Mouse (Mus musculus): Measurements from ENCODE around the gene Mpzl3. TPM values are rescaled to one million over a fixed set of nuclear protein-coding genes. Genes with fewer than 3 reads are reported as not detected.

Mpzl3 gene
- total and polyA plus RNA-seq, 3 experiments, result 3.1 to 5.3 (median 5.2) TPM

GRCm38 (mm10) chr9:45064421-45064820 lies 9.4 kb downstream of the Mpzl3 start:
- Histone ChIP-seq H3K27me3 (replicated peaks) (no peaks in the 10 kb centered on the region), H3K9me3 (replicated peaks; ENCODE audit: low read length) (no peaks in the 10 kb centered on the region), H3K4me2 (ENCODE audit: insufficient read depth, low read depth, poor library complexity, severe bottlenecking) (no peak overlapping the region), H3K27ac (ENCODE audit: insufficient read depth, low read depth) (no peak overlapping the region), H3K79me2 (replicated peaks; ENCODE audit: control insufficient read depth, extremely low read depth, insufficient read depth, poor library complexity, severe bottlenecking) (no peaks in the 10 kb centered on the region), H3K4me3 (replicated peaks in 1 of 3; ENCODE audit: low read depth in 2 of 3, low read length in 2 of 3, poor library complexity in 1 of 3) (no peak overlapping the region), H3K9ac (ENCODE audit: insufficient read depth, low read depth) (no peak overlapping the region), H3K4me1 (ENCODE audit: control insufficient read depth in 1 of 2, insufficient read depth in 2 of 2) (0 out of 4 replicates have a peak, but pooled peaks cover 0 to 2% of the 10 kb centered on the region in 2 experiments), H3K36me3 (replicated peaks in 1 of 2; ENCODE audit: control insufficient read depth in 1 of 2, insufficient read depth in 1 of 2, low read length in 1 of 2) (peaks cover 0 to 11% of the 10 kb centered on the region in 2 experiments)
- dilution Hi-C loops (cut with MboI; ENCODE audit: extremely low pct_ligation_motif_present, extremely low pct_unique_long_range_greater_than_20kb, low sequenced_read_pairs), result no loop called here
- no peak for DNase-seq (ENCODE audit: extremely low read depth)
- in situ Hi-C loops (cut with MboI; ENCODE audit: low pct_ligation_motif_present, low pct_unique_long_range_greater_than_20kb, low sequenced_read_pairs), result no loop called here
- TF ChIP-seq ZC3H11A (IDR thresholded peaks at IDR 0.05; ENCODE audit: low read depth, low read length) (no peak), SIN3A (IDR thresholded peaks at IDR 0.05; ENCODE audit: low read length) (no peak), CHD1 (IDR thresholded peaks at IDR 0.05; ENCODE audit: low read depth, low read length) (no peak), UBTF (IDR thresholded peaks at IDR 0.05; ENCODE audit: low read depth, low read length) (no peak), MXI1 (IDR thresholded peaks at IDR 0.05; ENCODE audit: low read depth, low read length) (no peak), KAT2A (IDR thresholded peaks at IDR 0.05; ENCODE audit: insufficient replicate concordance, low read length) (no peak), GABPA (IDR thresholded peaks at IDR 0.05; ENCODE audit: insufficient replicate concordance, low read depth, low read length) (no peak), NELFE (IDR thresholded peaks at IDR 0.05; ENCODE audit: low read depth, low read length) (no peak), MYC (IDR thresholded peaks at IDR 0.05; ENCODE audit: low read depth, low read length) (no peak)

GRCm38 (mm10) chr9:45066735-45067134 lies 11.7 kb downstream of the Mpzl3 start:
- dilution Hi-C loops (cut with MboI; ENCODE audit: extremely low pct_ligation_motif_present, extremely low pct_unique_long_range_greater_than_20kb, low sequenced_read_pairs), result no loop called here
- in situ Hi-C loops (cut with MboI; ENCODE audit: low pct_ligation_motif_present, low pct_unique_long_range_greater_than_20kb, low sequenced_read_pairs), result no loop called here
- Histone ChIP-seq H3K4me3 (replicated peaks in 1 of 3; ENCODE audit: low read depth in 2 of 3, low read length in 2 of 3, poor library complexity in 1 of 3) (no peak overlapping the region), H3K27ac (ENCODE audit: insufficient read depth, low read depth) (no peak overlapping the region), H3K36me3 (replicated peaks in 1 of 2; ENCODE audit: control insufficient read depth in 1 of 2, insufficient read depth in 1 of 2, low read length in 1 of 2) (peaks cover 0 to 20% of the 10 kb centered on the region in 2 experiments), H3K4me2 (ENCODE audit: insufficient read depth, low read depth, poor library complexity, severe bottlenecking) (no peak overlapping the region), H3K27me3 (replicated peaks) (no peaks in the 10 kb centered on the region), H3K79me2 (replicated peaks; ENCODE audit: control insufficient read depth, extremely low read depth, insufficient read depth, poor library complexity, severe bottlenecking) (no peaks in the 10 kb centered on the region), H3K9ac (ENCODE audit: insufficient read depth, low read depth) (no peak overlapping the region), H3K4me1 (ENCODE audit: control insufficient read depth in 1 of 2, insufficient read depth in 2 of 2) (0 out of 4 replicates have a peak, but pooled peaks cover 0 to 2% of the 10 kb centered on the region in 2 experiments), H3K9me3 (replicated peaks; ENCODE audit: low read length) (no peaks in the 10 kb centered on the region)
- DNase-seq (ENCODE audit: extremely low read depth), result no peak
- TF ChIP-seq GABPA (IDR thresholded peaks at IDR 0.05; ENCODE audit: insufficient replicate concordance, low read depth, low read length) (no peak), EP300 (IDR thresholded peaks at IDR 0.05; ENCODE audit: low read length) (no peak), JUND (conservative IDR thresholded peaks at IDR 0.05; ENCODE audit: low read depth, low read length) (no peak), CHD1 (IDR thresholded peaks at IDR 0.05; ENCODE audit: low read depth, low read length) (no peak), IRF4 (IDR thresholded peaks at IDR 0.05; ENCODE audit: low read depth, low read length) (no peak)

- H3K27me3 ChIP-seq (replicated peaks), result no peaks in the 10 kb centered on the region
- H3K36me3 ChIP-seq (replicated peaks in 1 of 2; ENCODE audit: control insufficient read depth in 1 of 2, insufficient read depth in 1 of 2, low read length in 1 of 2), result peaks cover 0 to 13% of the 10 kb centered on the region in 2 experiments
- no peaks in the 10 kb centered on the region for H3K4me1 ChIP-seq (ENCODE audit: control insufficient read depth in 1 of 2, insufficient read depth in 2 of 2)
- no peak for DNase-seq (ENCODE audit: extremely low read depth)
- in situ Hi-C loops (cut with MboI; ENCODE audit: low pct_ligation_motif_present, low pct_unique_long_range_greater_than_20kb, low sequenced_read_pairs) (no loop called here), dilution Hi-C loops (cut with MboI; ENCODE audit: extremely low pct_ligation_motif_present, extremely low pct_unique_long_range_greater_than_20kb, low sequenced_read_pairs) (no loop called here)
- H3K9me3 ChIP-seq (replicated peaks; ENCODE audit: low read length), result no peaks in the 10 kb centered on the region
- no peak overlapping the region for H3K27ac ChIP-seq (ENCODE audit: insufficient read depth, low read depth)
- H3K4me3 ChIP-seq (replicated peaks in 1 of 3; ENCODE audit: low read depth in 2 of 3, low read length in 2 of 3, poor library complexity in 1 of 3), result no peak overlapping the region
- no peak for TF ChIP-seq EP300 (IDR thresholded peaks at IDR 0.05; ENCODE audit: low read length)
- no peak for TF ChIP-seq RCOR1 (conservative IDR thresholded peaks at IDR 0.05; ENCODE audit: low read depth, low read length)
- no peak for TF ChIP-seq POLR2A (IDR thresholded peaks at IDR 0.05; ENCODE audit: low read depth, low read length)
- no peak for TF ChIP-seq HCFC1 (IDR thresholded peaks at IDR 0.05; ENCODE audit: low read depth, low read length)
- TF ChIP-seq TBP (conservative IDR thresholded peaks at IDR 0.05; ENCODE audit: low read depth, low read length), result no peak
- no peak for TF ChIP-seq ZKSCAN1 (IDR thresholded peaks at IDR 0.05; ENCODE audit: borderline replicate concordance, low read depth, low read length)
- TF ChIP-seq IRF4 (IDR thresholded peaks at IDR 0.05; ENCODE audit: low read depth, low read length), result no peak
- no peak for TF ChIP-seq JUND (conservative IDR thresholded peaks at IDR 0.05; ENCODE audit: low read depth, low read length)
- no peak for TF ChIP-seq ZMIZ1 (IDR thresholded peaks at IDR 0.05; ENCODE audit: low read depth, low read length)
- no peak overlapping the region for H3K9ac ChIP-seq (ENCODE audit: insufficient read depth, low read depth)
- no peaks in the 10 kb centered on the region for H3K79me2 ChIP-seq (replicated peaks; ENCODE audit: control insufficient read depth, extremely low read depth, insufficient read depth, poor library complexity, severe bottlenecking)
- no peak overlapping the region for H3K4me2 ChIP-seq (ENCODE audit: insufficient read depth, low read depth, poor library complexity, severe bottlenecking)
Measured at GRCm38 (mm10) chr9:45071800-45072199, 16.8 kb downstream of the Mpzl3 start.

Measured in CH12.LX (cell line).